Mouse (Mus musculus) neural tube, embryonic 10.5 days (tissue): ENCODE measurements around the gene Eif4a2.

Experiments used
- DNase-seq: peaks from one replicate; pipeline ENCODE4 v3.0.0-alpha.2; 2017; ENCODE audit warnings: low spot score; ENCODE audit errors: extremely low spot score

Eif4a2 gene

DNA sequence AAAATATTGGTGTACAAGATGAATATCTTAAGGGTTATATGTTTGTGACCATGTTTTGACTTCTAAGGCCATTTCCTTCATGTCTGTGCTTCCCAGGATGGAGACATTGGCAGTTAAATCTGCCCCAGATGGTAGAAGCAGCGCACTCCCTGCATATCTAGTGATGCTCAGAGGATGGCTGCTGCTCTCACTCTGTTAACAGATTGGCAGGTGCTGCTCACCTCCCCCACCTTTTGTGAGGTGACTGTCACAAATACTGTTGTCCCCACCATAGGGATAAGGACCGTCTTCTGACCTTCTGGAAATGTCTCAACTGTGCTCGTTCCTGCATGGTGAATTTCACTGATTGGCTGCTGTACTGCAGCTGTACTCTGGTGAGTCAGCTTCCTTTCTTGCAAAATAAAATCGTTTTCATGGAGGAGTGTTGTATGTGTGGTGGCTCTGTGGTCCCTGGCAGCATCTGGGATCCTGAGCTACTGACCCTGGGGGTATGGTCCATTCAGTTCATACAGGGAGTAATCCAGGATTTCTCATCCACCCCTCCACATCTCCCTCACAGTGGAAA lies 29.2 kb downstream of the Eif4a2 start:
- no peak for DNase-seq

DNA sequence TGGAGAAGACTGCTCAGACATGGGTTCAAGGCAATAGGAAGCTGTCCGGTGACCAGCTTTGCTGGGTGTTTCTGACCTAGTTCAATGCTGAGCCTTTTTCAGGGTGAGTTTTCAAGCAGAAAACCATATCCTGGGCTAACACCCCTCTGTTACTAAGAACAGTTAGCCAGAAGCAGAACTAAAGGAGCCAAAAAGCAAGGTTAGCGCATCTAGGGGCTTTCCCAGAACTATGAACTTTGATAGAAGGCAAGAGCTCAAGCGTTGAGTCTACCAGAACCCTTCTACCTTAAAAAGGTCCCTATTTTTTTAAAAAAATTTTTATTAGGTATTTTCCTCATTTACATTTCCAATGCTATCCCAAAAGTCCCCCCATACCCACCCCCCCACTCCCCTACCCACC lies 33.7 kb downstream of the Eif4a2 start:
- no peak for DNase-seq

DNA sequence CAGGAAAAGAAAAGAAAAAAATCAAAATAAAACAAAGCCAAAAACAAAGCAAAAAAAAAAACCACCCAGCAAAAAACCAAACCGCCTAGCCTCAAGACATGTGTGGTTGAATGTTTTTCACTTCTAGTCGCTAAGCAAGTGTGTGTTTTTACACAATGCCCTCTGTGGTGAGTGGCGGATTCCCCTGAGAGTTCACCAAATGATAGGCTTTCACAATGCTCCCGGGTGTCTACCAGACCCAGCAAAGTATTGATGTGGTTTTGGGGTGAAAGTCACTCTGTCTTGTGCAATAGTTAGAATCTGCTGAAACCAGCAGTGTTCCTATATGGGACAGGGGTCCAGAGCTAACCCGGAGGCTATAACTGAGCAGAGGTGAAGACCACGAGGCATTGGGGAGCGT lies 37.1 kb downstream of the Eif4a2 start:
- no peak for DNase-seq

DNA sequence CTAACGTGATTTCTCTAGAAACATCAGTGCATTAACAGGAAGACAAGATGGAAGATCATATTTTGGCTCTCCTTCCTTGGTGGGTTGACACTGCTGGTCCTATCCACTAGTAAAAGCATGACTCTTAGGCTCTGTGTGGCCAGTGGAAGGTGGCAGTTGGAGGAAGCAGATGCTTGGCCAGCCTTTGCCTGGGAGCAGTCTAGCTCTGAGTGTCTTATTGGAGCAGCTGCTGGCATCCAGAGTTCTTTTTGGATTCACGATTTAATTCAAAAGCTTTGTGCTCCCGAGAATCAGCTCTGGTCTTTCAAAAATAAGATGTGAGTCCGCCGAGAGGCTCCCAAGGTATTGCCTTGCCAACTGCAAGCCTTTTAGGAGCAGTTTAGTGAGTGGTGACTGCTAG lies 38.0 kb downstream of the Eif4a2 start:
- no peak for DNase-seq

DNA sequence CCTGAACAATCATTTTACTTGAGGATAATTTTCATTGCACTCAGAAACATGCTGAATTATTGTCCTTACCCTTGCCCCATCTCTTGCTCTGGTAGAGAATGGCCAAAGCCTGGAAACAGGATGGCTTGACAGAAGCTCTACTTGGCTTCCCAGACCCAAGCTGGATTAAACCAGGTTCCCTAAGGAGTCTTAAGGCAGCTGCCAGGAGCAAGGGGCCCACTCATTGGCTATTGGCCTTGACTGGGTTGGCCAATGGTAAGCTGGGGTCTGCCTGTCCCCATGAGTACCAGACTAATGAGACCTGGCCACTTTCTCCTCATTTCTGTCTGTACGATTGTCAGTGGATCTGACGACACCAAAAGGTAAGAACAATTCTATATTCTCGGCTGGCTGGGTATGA lies 39.0 kb downstream of the Eif4a2 start, which contains the start of gene Adipoq:
Gene Adipoq (plus strand): TSS at position 257 of the 400 bp plus-strand sequence.
- no peak for DNase-seq

DNA sequence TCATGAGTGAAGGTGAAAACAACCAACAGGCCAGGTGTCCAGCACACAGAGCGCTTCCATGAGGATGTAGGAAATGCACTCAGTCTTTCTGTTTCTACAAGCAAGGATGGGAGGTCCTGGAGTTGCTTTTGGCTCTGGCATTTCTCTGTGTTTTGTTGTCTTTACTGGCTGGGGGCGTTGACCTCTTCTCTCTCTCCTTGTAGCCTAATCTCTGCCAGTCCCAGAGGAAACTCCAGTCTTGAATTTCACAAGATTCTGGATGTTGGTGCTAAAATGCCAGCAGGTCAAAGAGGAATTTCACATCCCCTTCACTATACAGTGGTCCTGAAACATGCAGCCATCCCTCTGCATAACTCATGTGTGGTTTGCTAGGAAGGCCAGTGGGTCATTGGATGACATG lies 41.7 kb downstream of the Eif4a2 start:
- DNase-seq, result no peak

DNA sequence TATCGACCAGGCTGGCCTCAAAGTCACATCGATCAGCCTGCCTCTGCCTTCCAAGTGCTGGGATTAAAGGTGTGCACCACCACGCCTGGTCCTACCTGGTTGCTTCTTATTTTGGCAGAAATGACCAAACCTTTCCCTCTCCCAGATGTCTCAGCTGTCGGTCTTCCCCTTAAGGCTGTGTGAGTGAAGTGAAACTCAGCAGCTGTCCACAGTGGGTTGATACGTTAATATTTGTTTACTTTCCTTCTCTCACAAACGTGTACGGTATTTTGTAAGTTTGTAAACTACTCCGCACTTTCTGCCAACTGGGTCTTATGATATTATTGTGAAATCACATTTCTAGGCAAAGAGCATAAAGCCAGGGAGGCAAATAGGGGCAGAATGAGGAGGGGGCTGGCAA lies 42.2 kb downstream of the Eif4a2 start:
- DNase-seq, result no peak

DNA sequence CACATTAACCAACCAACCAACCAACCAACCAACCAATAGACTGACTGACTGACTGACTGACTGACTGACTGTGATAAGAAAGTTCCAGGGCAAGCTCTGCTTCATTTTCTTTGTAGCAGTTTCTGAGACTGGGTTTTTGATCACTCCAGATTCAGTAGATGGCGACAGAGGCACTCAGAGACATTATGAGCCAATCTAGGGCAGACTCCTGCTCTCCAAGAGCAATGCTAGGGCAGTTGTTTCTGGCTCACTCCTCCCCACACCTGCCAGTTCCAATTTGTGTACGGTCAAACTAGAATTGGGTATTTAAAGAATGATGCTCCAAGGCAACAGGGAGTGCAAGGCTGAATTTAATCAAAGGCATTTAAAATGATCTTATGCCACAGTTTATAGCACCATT lies 44.2 kb downstream of the Eif4a2 start:
- no peak for DNase-seq

DNA sequence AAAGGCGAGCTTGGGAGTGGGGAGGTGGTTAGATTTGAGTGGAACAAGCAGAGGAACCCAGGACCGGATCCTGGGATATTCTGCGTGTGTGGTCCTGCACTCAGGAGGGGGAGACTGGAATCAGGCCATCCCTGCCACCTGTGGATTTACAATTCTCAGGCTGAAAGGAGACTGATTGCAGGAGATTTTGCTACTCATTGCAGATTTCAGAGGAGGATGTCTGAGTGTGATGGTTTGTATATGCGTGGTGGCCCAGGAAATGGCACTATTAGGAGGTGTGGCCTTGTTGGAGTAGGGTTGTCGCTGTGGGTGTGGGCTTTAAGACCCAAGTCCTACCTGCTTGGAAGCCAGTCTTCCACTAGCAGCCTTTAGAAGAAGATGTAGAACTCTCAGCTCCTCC lies 47.0 kb downstream of the Eif4a2 start:
- DNase-seq, result no peak

DNA sequence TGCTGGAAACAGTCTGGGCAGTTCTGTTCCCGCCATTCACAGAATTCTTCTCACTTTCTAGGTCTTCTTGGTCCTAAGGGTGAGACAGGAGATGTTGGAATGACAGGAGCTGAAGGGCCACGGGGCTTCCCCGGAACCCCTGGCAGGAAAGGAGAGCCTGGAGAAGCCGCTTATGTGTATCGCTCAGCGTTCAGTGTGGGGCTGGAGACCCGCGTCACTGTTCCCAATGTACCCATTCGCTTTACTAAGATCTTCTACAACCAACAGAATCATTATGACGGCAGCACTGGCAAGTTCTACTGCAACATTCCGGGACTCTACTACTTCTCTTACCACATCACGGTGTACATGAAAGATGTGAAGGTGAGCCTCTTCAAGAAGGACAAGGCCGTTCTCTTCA lies 49.8 kb downstream of the Eif4a2 start:
- DNase-seq, result no peak

DNA sequence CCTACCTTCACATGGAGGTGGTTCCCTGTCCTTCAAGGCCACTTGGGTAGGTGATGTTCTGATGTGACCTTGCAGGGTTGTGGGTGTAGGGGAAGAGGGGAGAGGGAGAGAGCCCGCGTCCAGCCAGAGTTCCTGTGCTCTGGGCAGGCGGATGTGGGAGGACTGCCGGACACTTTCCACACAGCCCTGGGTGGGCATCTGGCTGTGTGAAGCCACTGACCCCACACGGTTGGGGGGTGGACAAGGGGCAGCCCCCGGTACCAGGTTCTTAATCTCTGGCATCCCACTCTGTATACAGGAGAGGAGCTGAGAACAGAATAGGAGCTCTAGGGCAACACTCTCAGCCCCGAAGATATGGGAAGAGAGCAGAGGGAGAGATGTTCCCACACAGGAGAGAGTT lies 51.0 kb downstream of the Eif4a2 start:
- DNase-seq, result no peak

DNA sequence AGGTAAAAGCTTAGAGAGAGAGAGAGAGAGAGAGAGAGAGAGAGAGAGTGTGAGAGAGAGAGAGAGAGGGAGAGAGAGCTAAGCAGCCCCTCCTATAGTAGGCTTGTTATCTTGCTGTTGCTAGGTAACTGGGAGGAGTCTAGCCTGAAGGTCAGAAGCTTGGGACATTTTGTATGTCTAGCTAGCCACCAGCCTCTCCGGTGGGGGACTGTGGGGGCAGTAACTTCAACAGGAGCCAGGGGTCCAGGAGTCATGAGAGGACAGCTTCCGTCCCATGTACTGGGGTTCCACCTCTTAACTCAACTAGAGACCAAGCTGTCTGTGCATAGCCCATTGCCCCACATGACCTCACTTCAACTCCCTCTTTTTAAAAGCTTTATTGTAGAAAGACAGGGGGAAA lies 51.7 kb downstream of the Eif4a2 start:
- no peak for DNase-seq

DNA sequence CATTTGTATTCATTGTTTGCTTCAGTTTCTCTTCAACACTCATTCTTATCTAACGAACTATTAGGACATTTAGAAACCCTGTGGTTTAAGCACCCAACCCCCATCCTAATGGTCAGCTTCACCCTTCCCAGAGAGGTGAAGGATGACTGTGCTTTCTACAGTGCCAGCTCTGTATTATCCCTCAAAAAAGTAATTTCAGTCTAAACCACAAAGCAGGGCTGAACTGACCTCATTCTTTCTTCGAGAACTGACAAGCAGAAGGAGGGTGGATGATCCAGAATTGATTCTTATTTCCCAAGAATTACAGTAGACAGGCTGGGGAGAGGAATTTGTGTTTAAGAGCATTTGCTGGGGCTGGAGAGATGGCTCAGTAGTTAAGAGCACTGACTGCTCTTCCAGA lies 52.5 kb downstream of the Eif4a2 start:
- DNase-seq, result no peak

DNA sequence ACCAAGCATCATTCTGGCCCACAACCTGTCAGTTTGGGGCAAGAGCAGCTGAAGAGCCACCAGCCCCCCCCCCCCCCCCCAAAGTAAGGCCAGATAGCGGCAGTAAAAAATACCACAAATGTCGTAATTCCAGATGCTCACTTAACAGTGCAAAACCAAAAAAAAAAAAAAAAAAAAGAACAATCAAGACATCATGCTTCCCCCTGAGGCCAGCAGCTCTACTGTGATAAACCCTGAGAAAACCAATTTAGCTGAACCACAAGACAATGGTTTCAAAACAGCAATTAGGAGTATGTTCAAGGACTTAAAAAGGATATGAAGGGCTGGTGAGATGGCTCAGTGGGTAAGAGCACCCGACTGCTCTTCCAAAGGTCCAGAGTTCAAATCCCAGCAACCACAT lies 54.9 kb downstream of the Eif4a2 start:
- DNase-seq, result no peak
